Mouse (Mus musculus): ENCODE results near the gene Cpd.

The Cpd gene

GRCm38 (mm10) chr11:76791331-76791730 is 55.5 kb downstream of the Cpd start:
- in situ Hi-C loops (cut with MboI, MseI): no loop called here

- in situ Hi-C loops (cut with MboI, MseI): loop anchor here (10.0 kb wide), 2 partner anchors 106 to 256 kb away; no protein-coding TSS in a partner anchor
These were observed 57.6 kb downstream of the Cpd start for GRCm38 (mm10) chr11:76789252-76789651.

GRCm38 (mm10) chr11:76775533-76775932 is 71.3 kb downstream of the Cpd start:
- in situ Hi-C loops (cut with MboI, MseI): no loop called here

GRCm38 (mm10) chr11:76773811-76774210 is 73.0 kb downstream of the Cpd start:
- in situ Hi-C loops (cut with MboI, MseI): no loop called here

GRCm38 (mm10) chr11:76770566-76770965 is 76.3 kb downstream of the Cpd start:
- in situ Hi-C loops (cut with MboI, MseI): no loop called here

DNA sequence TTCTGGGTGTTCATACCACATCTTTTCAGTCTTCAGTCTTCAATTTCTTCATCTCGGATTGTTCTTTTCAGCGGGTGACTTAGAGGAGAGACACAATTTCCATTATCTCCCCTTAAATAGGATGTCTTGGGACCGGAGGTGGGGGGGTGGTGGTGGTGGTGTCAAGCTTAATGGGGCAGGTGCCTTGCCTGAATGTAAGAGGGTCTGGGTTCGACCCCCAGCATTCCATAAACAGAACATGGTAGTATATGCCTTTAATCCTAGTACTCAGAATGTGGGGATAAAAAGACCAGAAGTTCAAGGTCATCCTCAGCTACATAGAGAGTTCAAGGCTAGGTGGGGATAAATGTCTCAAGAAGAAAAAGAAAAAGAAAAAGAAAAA is 83.1 kb downstream of the Cpd start:
- in situ Hi-C loops (cut with MboI, MseI): loop anchor here (5.0 kb wide), 1 partner anchor 91 kb away; the partner anchor contains the start of gene Bhlha9

- in situ Hi-C loops (cut with MboI, MseI): loop anchor here (5.0 kb wide), 1 partner anchor 91 kb away; the partner anchor contains the start of gene Bhlha9
These were observed 83.6 kb downstream of the Cpd start, which contains the start of gene Gosr1 for GRCm38 (mm10) chr11:76763053-76763740. Gene Gosr1, minus strand, starts transcription at chr11:76763579.

DNA sequence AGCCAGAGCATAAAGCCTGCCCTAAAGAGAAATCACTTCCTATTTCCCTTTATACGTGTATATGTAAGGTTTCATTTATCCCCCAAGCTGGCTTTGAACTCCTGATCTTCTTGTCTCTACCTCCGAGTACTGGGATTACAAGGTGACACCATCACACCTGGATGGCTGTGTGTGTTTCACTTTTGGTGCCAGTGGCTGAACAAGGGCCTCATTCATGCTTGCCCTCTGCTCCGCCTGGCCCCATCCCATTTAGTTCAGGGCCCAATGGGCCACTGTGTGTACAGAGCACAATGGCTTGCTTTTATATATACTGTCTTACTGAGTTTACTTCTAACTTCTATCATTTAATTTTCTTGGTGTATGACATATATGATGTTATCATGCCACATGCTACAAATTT is 94.5 kb downstream of the Cpd start:
- in situ Hi-C loops (cut with MboI, MseI): no loop called here

GRCm38 (mm10) chr11:76748819-76749218 is 98.0 kb downstream of the Cpd start:
- in situ Hi-C loops (cut with MboI, MseI): no loop called here

GRCm38 (mm10) chr11:76745921-76746320 is 100.9 kb downstream of the Cpd start:
- in situ Hi-C loops (cut with MboI, MseI): no loop called here

- in situ Hi-C loops (cut with MboI, MseI): no loop called here
These were observed 102.3 kb downstream of the Cpd start for GRCm38 (mm10) chr11:76744550-76744949.

DNA sequence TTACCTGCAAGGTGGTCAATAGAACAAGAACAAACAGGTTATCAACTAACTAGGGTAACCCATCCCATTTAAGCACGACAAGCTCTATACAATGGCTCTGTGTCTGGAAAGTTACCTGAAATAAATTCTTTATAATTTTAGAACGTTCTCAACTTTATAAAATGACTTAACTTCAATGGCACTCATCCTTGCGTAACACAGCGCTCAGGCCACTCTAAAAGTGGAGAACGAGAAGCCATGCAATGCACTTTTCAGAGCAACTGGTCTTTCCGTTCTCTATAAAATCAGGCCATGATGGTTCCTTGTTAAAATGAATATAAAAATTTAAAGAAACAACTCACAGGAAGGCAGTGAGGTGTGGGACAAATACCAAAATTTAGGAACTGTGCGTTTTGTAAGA is 104.3 kb downstream of the Cpd start:
- in situ Hi-C loops (cut with MboI, MseI): no loop called here

- in situ Hi-C loops (cut with MboI, MseI): no loop called here
These were observed 107.7 kb downstream of the Cpd start for GRCm38 (mm10) chr11:76739125-76739524.

- in situ Hi-C loops (cut with MboI, MseI): no loop called here
These were observed 111.0 kb downstream of the Cpd start for GRCm38 (mm10) chr11:76735753-76736324.

DNA sequence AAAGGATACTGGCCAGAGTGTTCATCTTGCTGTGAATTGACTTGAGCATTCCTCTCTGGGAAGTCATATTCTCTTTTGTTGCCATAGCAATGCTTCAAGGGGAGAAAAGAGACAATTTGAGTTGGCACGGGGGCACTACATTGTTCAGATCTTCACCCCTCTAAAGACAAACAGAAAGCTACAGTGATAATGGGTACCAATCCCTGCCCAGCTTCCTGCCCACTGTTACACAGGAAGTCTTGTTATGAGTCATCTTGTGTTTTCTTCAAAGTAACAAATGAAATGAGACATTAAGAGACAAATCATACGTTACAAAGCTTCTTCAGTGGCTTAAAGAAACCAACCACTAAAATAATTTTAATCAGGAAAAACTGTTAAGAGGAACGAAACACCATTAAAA is 112.3 kb downstream of the Cpd start:
- in situ Hi-C loops (cut with MboI, MseI): no loop called here

GRCm38 (mm10) chr11:76730650-76731049 is 116.2 kb downstream of the Cpd start:
- in situ Hi-C loops (cut with MboI, MseI): no loop called here

All from regulatory T cell (primary cell).